Mouse (Mus musculus) lung, postnatal 0 days (tissue): ENCODE results near the gene Hdac7.

Source experiments
- CTCF ChIP-seq: IDR thresholded peaks from 2 replicates; pipeline ENCODE4 v1.5.1; 2016; ENCODE audit warnings: antibody characterized with exemption, mild to moderate bottlenecking
- EP300 ChIP-seq: IDR thresholded peaks from 2 replicates; pipeline ENCODE4 v1.6.1; 2016; ENCODE audit warnings: antibody characterized with exemption, mild to moderate bottlenecking, control low read depth

- TF ChIP-seq EP300 (no peak), CTCF (no peak)
Measured at GRCm38 (mm10) chr15:97796674-97797310, 47.5 kb downstream of the Hdac7 start.
